Mouse (Mus musculus): ENCODE measurements around the gene Larp4b. TPM values are rescaled to one million over a fixed set of nuclear protein-coding genes. Genes with fewer than 3 reads are reported as not detected.

Gene Larp4b
- polyA plus RNA-seq, 1 experiment from 2014 or later: 36.9 TPM

Other genes with a start within 250 kb of the Larp4b start
- gene Wdr37, start 222.0 kb upstream of the Larp4b start, polyA plus RNA-seq (2014; fragmentation: Nextera tagmentation; extraction: Ambion mirVana): 46.2 and 53.9 TPM in 2 replicates
- 179 and 207 TPM in 2 replicates for gene Idi1, start 208.4 kb upstream of the Larp4b start, polyA plus RNA-seq (2014; fragmentation: Nextera tagmentation; extraction: Ambion mirVana)
- not detected in 2 replicates for gene Gm9745, start 145.7 kb upstream of the Larp4b start, polyA plus RNA-seq (2014; fragmentation: Nextera tagmentation; extraction: Ambion mirVana)
- not detected in 2 replicates for gene Idi2, start 141.0 kb upstream of the Larp4b start, polyA plus RNA-seq (2014; fragmentation: Nextera tagmentation; extraction: Ambion mirVana)
- 108 and 113 TPM in 2 replicates for gene Gtpbp4, start 97.8 kb upstream of the Larp4b start, polyA plus RNA-seq (2014; fragmentation: Nextera tagmentation; extraction: Ambion mirVana)
- gene Dip2c, start 182.6 kb downstream of the Larp4b start, polyA plus RNA-seq (2014; fragmentation: Nextera tagmentation; extraction: Ambion mirVana): 7.1 and 8.7 TPM in 2 replicates

All from midbrain, embryonic 11.5 days (tissue).